Mouse (Mus musculus): ENCODE results near the gene Marcksl1. TPM values are rescaled to one million over a fixed set of nuclear protein-coding genes. Genes with fewer than 3 reads are reported as not detected.

The Marcksl1 gene
- polyA plus RNA-seq (2012; rRNA removed), result 16.6 and 18.6 TPM in 2 replicates

- Histone ChIP-seq H3K4me1 (ENCODE audit: control insufficient read depth, insufficient read depth, low read length) (peaks cover 7% of the 10 kb centered on the region), H3K4me3 (replicated peaks; ENCODE audit: extremely low read depth, low read depth, low read length) (peak within 1 kb of the TSS; percentile 77)
- DNase-seq, result peak; percentile 80
- 9% methylated on average over 46 of the region's 47 CpGs for WGBS
- TF ChIP-seq POLR2A (IDR thresholded peaks at IDR 0.05; ENCODE audit: borderline replicate concordance, extremely low read depth, low read depth, low read length) (peak; percentile 65; the same call in 1 of the 2 replicates), CTCF (IDR thresholded peaks at IDR 0.05; ENCODE audit: insufficient read depth, low read length) (no peak)
Measured at GRCm38 (mm10) chr4:129513086-129513767, at the start of gene Marcksl1. TSS of gene Marcksl1 (plus strand) at chr4:129513581.

- no peak for DNase-seq
- TF ChIP-seq POLR2A (IDR thresholded peaks at IDR 0.05; ENCODE audit: borderline replicate concordance, extremely low read depth, low read depth, low read length), result no peak
- no peak for TF ChIP-seq CTCF (IDR thresholded peaks at IDR 0.05; ENCODE audit: insufficient read depth, low read length)
- Histone ChIP-seq H3K4me3 (replicated peaks; ENCODE audit: extremely low read depth, low read depth, low read length) (no peak overlapping the region), H3K4me1 (ENCODE audit: control insufficient read depth, insufficient read depth, low read length) (peaks cover 9% of the 10 kb centered on the region)
- WGBS, result 73% methylated on average over 4 of the region's 4 CpGs
Measured at GRCm38 (mm10) chr4:129464286-129464815, 49.0 kb upstream of the Marcksl1 start.

DNA sequence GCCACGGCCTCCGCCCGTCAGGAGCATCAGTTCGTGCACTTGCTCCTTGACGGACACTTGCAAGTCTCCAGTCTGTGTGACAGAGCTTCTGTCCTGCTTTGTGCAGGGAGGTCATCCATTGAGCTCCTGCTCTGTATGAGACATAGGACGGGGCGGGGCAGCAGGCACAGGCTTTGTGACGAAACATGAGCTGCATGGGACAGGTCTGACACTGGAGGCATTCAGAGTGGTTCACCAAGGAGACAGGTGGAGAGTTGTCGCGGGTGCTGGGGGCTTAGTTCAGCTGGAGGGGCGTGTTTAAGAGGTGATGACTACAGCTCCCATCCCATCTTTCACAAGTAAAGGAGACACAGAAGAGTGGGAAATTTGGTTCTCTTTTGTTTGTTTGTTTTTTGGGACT is 37.3 kb upstream of the Marcksl1 start:
- no peak overlapping the region for H3K4me3 ChIP-seq (replicated peaks; ENCODE audit: extremely low read depth, low read depth, low read length)
- H3K4me1 ChIP-seq (ENCODE audit: control insufficient read depth, insufficient read depth, low read length), result no peaks in the 10 kb centered on the region
- 90% methylated on average over 11 of the region's 11 CpGs for WGBS
- TF ChIP-seq POLR2A (IDR thresholded peaks at IDR 0.05; ENCODE audit: borderline replicate concordance, extremely low read depth, low read depth, low read length) (no peak), CTCF (IDR thresholded peaks at IDR 0.05; ENCODE audit: insufficient read depth, low read length) (no peak)
- DNase-seq, result no peak

GRCm38 (mm10) chr4:129479863-129480262 is 33.5 kb upstream of the Marcksl1 start:
- Histone ChIP-seq H3K4me1 (ENCODE audit: control insufficient read depth, insufficient read depth, low read length) (no peaks in the 10 kb centered on the region; the same call in 1 of the 2 replicates), H3K4me3 (replicated peaks; ENCODE audit: extremely low read depth, low read depth, low read length) (no peak overlapping the region)
- TF ChIP-seq CTCF (IDR thresholded peaks at IDR 0.05; ENCODE audit: insufficient read depth, low read length), result no peak
- TF ChIP-seq POLR2A (IDR thresholded peaks at IDR 0.05; ENCODE audit: borderline replicate concordance, extremely low read depth, low read depth, low read length), result no peak
- 85% methylated on average over 3 of the region's 3 CpGs for WGBS
- DNase-seq, result no peak

GRCm38 (mm10) chr4:129481090-129481489 is 32.3 kb upstream of the Marcksl1 start:
- 69% methylated on average over 1 of the region's 1 CpGs for WGBS
- TF ChIP-seq POLR2A (IDR thresholded peaks at IDR 0.05; ENCODE audit: borderline replicate concordance, extremely low read depth, low read depth, low read length) (no peak), CTCF (IDR thresholded peaks at IDR 0.05; ENCODE audit: insufficient read depth, low read length) (no peak)
- no peak for DNase-seq

DNA sequence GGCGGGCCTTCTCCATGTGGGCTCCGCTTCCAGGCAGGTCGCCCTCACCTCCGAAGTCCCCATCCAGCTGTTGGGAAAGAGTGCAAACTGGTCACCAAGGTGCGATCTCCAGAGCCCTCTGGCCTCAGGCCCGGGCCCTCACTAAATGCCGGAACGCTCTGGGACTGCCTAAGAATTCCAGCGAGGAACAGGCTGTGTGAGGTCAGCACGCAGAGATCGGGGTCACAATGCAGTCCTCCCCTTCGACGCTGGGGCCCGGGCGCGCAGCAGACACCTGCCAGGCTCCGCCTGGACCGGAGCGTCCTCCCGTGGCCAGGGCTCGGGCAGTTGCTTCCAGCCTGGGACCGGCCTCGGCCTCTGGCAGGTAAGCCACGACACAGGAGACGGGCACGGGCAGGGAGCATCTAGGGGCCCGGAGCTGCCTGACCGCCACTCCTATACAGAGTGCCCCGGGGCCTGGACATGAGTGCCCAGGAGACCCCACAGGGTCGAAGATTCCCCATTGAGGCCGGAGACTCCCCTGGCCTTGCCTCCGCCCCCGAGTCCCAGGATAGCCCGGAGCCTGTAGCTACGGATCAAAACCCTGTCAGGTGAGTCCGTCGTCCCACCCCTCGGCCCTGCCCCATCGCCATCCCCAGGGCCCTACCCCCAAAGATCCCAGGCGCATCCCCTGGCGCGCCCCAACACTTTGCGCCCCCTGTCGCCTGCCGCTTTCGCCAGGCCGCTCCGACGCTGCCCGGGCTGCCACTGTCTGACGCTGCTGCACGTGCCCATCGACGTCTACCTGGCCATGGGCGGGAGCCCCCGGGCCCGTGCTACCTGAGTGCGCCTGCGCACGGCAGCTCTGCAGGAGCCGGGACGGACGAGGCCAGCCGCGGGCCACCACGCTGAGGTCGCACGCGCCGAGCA is 22.2 kb upstream of the Marcksl1 start, which contains the start of the genes Tssk3 and Fam229a:
TSS of gene Tssk3 (minus strand) at position 51 of the 909 bp plus-strand sequence.
TSS of gene Fam229a (plus strand) at position 219 of the 909 bp plus-strand sequence.
- WGBS, result 11% methylated on average over 70 of the region's 70 CpGs

More at GRCm38 (mm10) chr4:129481090-129481489, 32.3 kb upstream of the Marcksl1 start:
- Histone ChIP-seq H3K4me1 (ENCODE audit: control insufficient read depth, insufficient read depth, low read length) (no peaks in the 10 kb centered on the region; the same call in 1 of the 2 replicates), H3K4me3 (replicated peaks; ENCODE audit: extremely low read depth, low read depth, low read length) (no peak overlapping the region)

GRCm38 (mm10) chr4:129494681-129495080 is 18.7 kb upstream of the Marcksl1 start:
- WGBS, result 65% methylated on average over 7 of the region's 7 CpGs
- Histone ChIP-seq H3K4me3 (replicated peaks; ENCODE audit: extremely low read depth, low read depth, low read length) (no peak overlapping the region), H3K4me1 (ENCODE audit: control insufficient read depth, insufficient read depth, low read length) (peaks cover 3% of the 10 kb centered on the region; the same call in 1 of the 2 replicates)
- no peak for DNase-seq
- TF ChIP-seq CTCF (IDR thresholded peaks at IDR 0.05; ENCODE audit: insufficient read depth, low read length) (no peak), POLR2A (IDR thresholded peaks at IDR 0.05; ENCODE audit: borderline replicate concordance, extremely low read depth, low read depth, low read length) (no peak)

More for the DNA sequence above, 22.2 kb upstream of the Marcksl1 start, which contains the start of the genes Tssk3 and Fam229a:
- peak; percentile 49 for DNase-seq
- H3K4me1 ChIP-seq (ENCODE audit: control insufficient read depth, insufficient read depth, low read length), result no peaks in the 10 kb centered on the region
- H3K4me3 ChIP-seq (replicated peaks; ENCODE audit: extremely low read depth, low read depth, low read length), result no peak within 1 kb of the TSS
- no peak for TF ChIP-seq POLR2A (IDR thresholded peaks at IDR 0.05; ENCODE audit: borderline replicate concordance, extremely low read depth, low read depth, low read length)
- TF ChIP-seq CTCF (IDR thresholded peaks at IDR 0.05; ENCODE audit: insufficient read depth, low read length), result no peak

GRCm38 (mm10) chr4:129495672-129496562 is 17.5 kb upstream of the Marcksl1 start:
- no peak for DNase-seq
- 21% methylated on average over 16 of the region's 16 CpGs for WGBS
- peak; percentile 67 for TF ChIP-seq CTCF (IDR thresholded peaks at IDR 0.05; ENCODE audit: insufficient read depth, low read length)
- no peak for TF ChIP-seq POLR2A (IDR thresholded peaks at IDR 0.05; ENCODE audit: borderline replicate concordance, extremely low read depth, low read depth, low read length)
- Histone ChIP-seq H3K4me3 (replicated peaks; ENCODE audit: extremely low read depth, low read depth, low read length) (no peak overlapping the region), H3K4me1 (ENCODE audit: control insufficient read depth, insufficient read depth, low read length) (peaks cover 3% of the 10 kb centered on the region; the same call in 1 of the 2 replicates)

Data from lung, adult 2 months (tissue).